Mouse (Mus musculus): ENCODE data around the gene Hist1h3c.

Hist1h3c gene

GRCm38 (mm10) chr13:23756790-23757189, 11.4 kb upstream of the Hist1h3c start, which contains the start of gene Hist1h4b:
Gene Hist1h4b (plus strand): TSS chr13:23757013.
- peak; percentile 85 to 92 for DNase-seq

GRCm38 (mm10) chr13:23755000-23755399, 9.6 kb upstream of the Hist1h3c start:
- no peak for DNase-seq

DNA sequence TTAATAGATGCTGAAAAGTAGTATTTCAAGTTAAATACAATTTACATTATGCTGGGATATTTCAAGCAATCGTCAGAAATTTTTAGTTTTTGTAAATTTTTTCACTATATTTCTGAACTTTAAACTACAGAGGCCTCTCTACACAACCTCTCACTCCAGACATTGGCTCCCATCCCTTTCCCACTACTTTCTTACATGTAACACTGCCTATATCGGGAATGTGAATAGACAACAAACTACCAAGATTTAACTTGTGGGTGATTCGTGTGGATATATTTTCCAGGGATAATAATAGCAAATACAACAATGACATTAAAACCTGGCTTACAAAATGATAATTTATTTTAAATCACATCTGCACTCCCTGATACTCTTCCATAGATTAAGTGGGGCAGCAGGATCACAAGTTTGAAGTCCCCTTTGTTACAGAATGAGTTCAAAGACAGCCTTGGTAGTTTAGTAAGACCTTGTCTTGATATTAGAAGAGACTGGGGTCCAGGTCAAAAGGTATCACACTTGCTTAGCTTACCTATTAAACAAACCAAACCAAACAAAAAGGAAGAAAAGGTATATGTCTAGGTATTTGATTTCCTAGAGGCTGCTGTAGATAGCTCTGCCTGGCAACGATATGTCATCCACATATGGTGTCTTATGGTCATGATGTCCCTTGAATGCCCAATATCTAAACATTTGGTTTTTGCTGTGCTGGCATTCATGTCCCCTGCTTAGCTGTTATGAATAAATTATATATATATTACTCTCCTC, 8.1 kb upstream of the Hist1h3c start:
- no peak for DNase-seq

- no peak for DNase-seq
Measured at GRCm38 (mm10) chr13:23752742-23753172, 7.4 kb upstream of the Hist1h3c start.

- DNase-seq, result peak; percentile 87 to 90
Measured at GRCm38 (mm10) chr13:23752067-23752741, 6.8 kb upstream of the Hist1h3c start, which contains the start of gene Hist1h3b. Gene Hist1h3b (plus strand): TSS chr13:23752267.

DNA sequence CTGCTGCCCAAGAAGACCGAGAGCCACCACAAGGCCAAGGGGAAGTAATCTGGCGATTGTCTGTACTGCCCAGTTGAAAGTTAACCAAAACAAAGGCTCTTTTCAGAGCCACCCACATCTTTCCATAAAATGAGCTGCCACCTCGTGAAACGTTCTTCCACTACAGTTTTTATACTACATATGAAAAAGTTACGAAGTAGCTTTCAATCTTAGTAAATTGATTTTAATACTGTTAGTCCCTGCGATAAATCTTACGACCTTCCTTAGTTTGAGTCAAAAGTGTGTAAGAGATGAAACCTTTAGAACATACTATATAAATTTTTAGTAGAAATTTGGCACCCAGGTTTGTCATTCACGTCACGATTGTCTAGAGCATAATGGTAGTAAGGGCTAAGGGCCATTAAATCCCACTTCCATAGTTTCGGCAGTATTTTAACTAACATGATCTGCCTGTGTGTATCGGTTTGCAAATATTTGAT, 6.1 kb upstream of the Hist1h3c start:
- peak in 1 of 2 experiments; percentile 28 for DNase-seq

- DNase-seq, result peak; percentile 57 to 68
Measured at GRCm38 (mm10) chr13:23750839-23751477, 5.6 kb upstream of the Hist1h3c start, which contains the start of gene Hist1h2ab. Gene Hist1h2ab (plus strand): TSS chr13:23751126.

DNA sequence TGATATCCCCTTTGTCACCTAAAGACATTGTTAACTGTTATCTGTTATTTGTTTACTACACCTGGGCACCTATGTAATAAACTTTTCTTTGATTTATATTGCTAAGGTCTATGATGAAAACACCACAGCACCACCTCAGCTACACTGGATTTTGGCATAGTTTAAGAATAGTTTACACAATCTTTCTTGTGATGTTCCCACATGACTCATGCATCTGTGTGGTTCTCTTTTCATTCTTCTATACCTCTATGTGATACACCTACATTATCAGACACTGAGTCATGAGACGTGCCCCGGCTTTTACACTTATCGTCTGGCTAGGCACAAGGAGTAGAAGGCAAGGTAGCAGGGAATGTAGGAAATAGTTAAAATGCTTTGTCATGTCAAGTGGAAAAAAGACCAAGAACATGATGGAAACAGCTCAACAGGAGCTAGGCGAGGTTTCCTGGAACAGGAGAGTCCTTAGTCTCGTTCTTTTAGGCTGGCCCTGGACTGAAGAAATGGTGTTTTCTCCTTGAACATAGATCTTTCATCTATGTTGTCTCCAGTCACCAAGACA, 4.2 kb upstream of the Hist1h3c start:
- no peak for DNase-seq

DNA sequence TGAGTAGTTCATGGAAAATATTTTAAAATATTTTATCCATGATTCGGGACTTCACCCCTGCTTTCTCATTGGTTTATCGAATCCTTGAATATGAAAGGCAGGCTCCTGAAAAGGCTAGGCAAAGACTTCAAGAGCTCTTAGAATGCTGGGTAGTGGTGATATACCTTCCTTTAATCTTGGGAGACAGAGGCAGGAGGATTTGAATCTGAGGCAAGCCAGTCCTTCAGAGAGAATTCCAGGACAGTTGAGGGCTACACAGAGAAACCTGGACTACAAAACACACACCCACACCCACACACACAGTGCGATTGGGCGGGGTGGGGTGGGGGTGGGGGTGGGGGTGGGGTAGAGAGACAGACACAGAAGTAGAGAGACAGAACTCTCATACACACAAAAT, 2.5 kb upstream of the Hist1h3c start:
- no peak for DNase-seq

DNA sequence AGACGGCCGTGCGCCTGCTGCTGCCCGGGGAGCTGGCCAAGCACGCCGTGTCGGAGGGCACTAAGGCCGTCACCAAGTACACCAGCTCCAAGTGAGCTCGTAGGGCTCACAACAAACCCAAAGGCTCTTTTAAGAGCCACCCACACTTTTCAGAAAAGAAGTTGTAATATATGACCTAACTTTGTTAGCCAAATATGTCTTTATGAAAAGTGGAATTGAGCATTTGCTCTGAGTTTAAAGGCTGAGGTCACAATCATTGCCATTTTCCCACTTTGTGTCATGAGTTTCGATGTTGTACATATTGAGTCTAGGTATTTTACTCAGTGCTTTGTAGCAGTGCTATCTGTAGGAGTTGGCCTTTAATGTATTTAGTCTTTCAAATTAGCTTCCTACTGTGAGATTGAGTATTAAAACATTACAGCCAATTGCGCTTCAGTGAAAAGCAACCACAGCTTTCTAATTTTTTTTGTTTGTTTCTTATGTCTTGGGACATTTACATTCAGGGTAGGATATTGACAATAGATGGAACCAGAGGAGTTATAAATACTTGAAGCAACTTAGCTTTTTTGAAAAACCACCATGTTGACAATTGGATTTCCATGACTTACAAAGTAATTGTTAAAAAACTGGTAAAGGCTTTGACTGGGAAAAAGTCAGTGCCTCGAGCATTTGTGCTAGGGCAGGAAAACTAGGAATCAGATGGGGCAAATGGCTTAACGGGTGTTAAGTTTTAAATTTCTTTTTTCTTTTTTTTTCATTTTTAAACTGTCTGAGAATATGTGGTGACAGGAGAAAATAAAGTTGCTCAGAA, 1.9 kb upstream of the Hist1h3c start:
- no peak for DNase-seq

DNA sequence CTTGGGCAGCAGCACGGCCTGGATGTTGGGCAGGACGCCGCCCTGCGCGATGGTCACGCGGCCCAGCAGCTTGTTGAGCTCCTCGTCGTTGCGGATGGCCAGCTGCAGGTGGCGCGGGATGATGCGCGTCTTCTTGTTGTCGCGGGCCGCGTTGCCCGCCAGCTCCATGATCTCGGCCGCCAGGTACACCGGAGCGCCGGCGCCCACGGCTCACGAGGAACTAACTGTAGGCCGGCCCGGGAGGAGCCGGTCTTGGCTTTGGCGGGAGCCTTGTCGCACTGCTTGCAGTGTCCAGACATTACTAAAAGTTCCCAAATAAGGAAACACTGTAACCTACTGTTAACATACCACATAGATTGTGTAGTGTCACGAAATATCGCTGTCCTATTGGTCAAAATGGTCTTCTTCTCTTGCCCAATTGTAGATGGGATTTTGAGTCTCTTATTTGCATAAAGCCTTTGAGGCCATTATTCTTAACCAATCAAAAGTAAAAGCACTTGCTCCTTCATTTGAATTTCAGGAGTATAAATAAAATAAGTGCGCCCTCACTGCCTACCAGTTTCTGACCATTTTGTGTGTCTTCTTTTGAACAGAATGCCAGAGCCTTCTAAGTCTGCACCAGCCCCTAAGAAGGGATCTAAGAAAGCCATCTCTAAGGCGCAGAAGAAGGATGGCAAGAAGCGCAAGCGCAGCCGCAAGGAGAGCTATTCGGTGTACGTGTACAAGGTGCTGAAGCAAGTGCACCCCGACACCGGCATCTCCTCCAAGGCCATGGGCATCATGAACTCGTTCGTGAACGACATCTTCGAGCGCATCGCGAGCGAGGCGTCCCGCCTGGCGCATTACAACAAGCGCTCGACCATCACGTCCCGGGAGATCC, 1.0 kb upstream of the Hist1h3c start, which contains the start of gene Hist1h2bb:
TSS of gene Hist1h2bb (plus strand) at position 534 of the 880 bp plus-strand sequence.
- peak; percentile 83 to 84 for DNase-seq

DNA sequence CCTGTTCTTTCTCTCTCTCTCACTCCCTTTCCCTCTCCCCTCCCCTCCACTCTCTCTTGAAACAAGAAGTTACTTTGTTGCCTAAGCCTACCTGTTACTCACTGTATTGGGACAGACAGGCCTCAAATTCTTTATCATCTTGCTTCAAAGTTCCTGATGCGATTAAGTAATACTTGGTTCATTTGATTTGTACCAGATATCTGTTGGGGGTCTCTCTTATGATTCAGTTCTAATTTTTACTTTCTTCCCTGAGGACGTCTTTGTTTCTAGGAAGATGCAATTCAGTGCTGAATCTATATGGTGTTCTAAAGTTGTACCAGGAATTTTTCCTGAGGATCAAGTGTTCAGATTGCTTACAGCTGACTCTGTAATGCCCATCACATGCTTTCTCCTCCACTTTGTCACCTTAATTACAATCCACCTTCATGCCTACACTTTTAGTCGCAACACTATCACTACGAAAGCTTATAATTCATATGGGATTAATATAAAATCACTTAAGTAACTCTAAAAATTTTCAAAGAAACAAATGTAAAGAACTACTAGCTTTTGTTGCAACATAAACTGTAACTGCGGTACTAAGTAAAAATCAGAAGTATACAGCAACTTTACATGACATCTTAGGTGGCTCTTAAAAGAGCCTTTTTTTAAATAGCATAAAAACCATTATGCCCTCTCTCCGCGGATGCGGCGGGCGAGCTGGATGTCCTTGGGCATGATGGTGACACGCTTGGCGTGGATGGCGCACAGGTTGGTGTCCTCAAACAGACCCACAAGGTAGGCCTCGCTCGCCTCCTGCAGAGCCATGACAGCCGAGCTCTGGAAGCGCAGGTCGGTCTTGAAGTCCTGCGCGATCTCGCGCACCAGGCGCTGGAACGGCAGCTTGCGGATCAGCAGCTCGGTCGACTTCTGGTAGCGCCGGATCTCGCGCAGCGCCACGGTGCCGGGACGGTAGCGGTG, 701 bp downstream of the Hist1h3c start:
- no peak for DNase-seq

DNA sequence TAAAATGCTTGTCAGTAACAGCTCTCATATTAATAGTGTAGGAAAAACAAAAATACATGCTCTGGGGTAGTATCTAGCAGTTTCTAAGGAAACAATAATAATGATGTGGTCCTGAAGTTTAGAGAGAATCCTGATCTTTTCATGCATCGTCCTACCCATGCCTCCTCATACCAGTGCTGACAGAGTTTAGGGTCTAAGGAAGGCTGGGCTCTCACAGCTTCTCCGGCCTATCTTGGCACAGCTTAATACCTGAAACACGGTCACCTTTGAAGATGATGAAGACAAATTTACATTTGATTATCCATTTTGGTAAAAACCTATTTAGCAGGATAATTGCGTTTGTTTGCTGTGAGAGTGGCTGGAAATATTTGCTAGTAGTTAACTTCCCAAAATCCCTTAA, 1.4 kb downstream of the Hist1h3c start:
- DNase-seq, result no peak

DNA sequence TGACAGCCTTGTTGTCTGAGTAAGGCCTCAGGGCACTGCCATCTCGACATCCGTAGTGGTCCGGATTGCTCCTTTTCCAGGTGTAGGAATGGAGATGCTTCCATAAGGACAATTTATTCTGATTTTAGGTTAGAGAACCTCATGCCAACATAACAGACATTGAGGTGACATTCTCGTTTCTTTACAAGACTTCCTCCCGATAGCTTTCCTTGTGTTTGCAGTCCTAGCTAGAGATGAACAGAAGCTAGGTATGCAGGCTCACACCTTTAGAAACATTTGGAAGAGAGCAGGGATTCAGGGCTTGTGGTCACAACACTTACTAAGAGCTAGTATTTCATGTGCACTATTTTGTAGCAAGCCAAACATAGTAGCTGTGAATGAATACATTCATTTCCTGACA, 2.2 kb downstream of the Hist1h3c start:
- no peak for DNase-seq

DNA sequence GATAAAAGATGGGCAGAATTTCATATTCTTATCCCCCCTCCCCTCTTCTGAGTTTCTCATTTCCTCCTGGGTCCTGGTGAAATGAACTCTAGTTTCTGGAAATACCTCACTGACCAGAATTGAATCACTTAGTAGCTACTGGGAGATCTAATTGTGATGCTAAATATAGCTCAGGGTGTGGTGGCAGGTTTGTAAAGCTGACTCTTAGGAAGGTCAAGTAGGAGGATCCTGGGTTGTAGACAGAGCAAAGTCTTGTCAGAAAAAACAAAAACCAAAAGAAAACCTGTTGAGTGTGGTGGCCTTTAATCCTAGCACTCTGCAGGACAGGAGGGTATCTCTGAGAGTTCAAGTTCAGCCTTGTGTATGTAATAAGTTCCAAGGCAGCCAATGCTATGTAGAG, 3.4 kb downstream of the Hist1h3c start:
- DNase-seq, result no peak

GRCm38 (mm10) chr13:23740910-23741309, 4.5 kb downstream of the Hist1h3c start:
- DNase-seq, result no peak

DNA sequence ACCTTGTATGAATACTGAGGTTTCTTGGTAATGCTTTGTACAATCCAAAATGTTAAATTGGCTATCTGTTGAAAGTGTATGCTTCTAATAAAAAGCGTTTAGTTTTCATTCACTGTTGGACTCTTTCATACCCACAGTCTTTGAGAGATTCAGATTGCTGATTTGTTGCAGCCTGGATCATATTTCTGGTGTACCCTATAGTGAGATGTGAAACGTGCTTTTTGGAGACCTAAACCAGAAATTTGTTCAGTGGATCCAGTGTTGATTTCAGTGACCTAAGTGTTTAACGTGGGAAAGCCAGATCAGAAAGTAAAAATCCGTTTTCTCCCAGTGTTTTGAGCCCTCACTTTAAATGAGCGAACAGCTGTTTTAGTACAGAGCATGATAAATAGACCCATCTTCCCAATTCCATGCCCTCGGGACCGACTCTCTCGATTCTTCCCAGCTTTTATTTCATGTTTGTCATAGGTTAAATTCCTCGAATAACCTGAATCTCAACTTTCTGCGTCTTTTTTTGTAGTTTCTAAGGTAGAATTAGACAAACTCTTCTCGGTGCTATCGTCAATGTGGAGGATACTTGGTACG, 5.1 kb downstream of the Hist1h3c start:
- no peak for DNase-seq

- no peak for DNase-seq
Measured at GRCm38 (mm10) chr13:23739922-23740252, 5.5 kb downstream of the Hist1h3c start.

GRCm38 (mm10) chr13:23739069-23739921, 6.1 kb downstream of the Hist1h3c start:
- DNase-seq, result peak; percentile 93 to 95

Data from lung, postnatal 4 days (tissue).